Mouse (Mus musculus) MEL (cell line): ENCODE results near the gene Homer1.

Source experiments
- CHD2 ChIP-seq: IDR thresholded peaks from 2 replicates; pipeline ENCODE4 v1.6.1; 2011; ENCODE audit warnings: low read length, improper control_type of control experiment
- CTCF ChIP-seq, 3 experiments: IDR thresholded peaks in 2 of 3; conservative IDR thresholded peaks in 1 of 3; 2 replicates each; pipeline ENCODE4 v1.5.1; 2011 to 2012; ENCODE audit warnings: low read length in 3 of 3, low read depth in 2 of 3, mild to moderate bottlenecking in 2 of 3, improper control_type of control experiment in 1 of 3, inconsistent platforms in 1 of 3, mixed read lengths in 1 of 3, moderate library complexity in 1 of 3; ENCODE audit not compliant: control insufficient read depth in 1 of 3, insufficient read depth in 1 of 3, poor library complexity in 1 of 3, severe bottlenecking in 1 of 3
- MAFK ChIP-seq: IDR thresholded peaks from 2 replicates; pipeline ENCODE4 v1.6.1; 2011; ENCODE audit warnings: low read depth, mild to moderate bottlenecking, low read length, improper control_type of control experiment, borderline replicate concordance
- MAX ChIP-seq: IDR thresholded peaks from 2 replicates; pipeline ENCODE4 v1.6.1; 2011; ENCODE audit warnings: low read length, improper control_type of control experiment
- POLR2A ChIP-seq, 2 experiments: IDR thresholded peaks; 2 replicates each; pipeline ENCODE4 v1.6.1; 2011 to 2012; ENCODE audit warnings: low read length in 2 of 2, mild to moderate bottlenecking in 2 of 2, control low read depth in 1 of 2, improper control_type of control experiment in 1 of 2, low read depth in 1 of 2, moderate library complexity in 1 of 2; ENCODE audit not compliant: control insufficient read depth in 1 of 2, insufficient read depth in 1 of 2, poor library complexity in 1 of 2

DNA sequence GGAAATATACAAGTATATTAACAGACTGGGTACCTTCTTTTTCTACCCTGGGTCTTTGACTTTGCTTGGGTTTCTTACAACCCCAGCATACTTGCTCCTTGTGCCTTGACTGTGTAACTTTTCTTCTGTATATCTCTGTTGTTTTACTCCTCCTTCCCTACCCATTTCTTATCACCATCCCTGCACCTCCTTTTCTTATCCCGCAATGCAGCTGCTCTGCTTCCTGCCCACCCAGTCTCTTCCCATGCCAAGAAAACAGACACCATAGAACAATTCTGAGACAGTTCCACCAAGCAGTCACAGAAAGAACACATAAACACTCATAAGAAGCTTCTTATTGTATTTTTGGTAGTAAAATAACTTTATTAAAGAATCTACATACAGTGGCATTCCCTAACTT is 81.9 kb downstream of the Homer1 start:
- no peak; a peak in 2 of 4 replicates for TF ChIP-seq POLR2A (IDR thresholded peaks at IDR 0.05; ENCODE audit: control insufficient read depth in 1 of 2, insufficient read depth in 1 of 2, low read depth in 1 of 2, low read length in 2 of 2, poor library complexity in 1 of 2)
- TF ChIP-seq MAX, result no peak
- no peak for TF ChIP-seq CTCF (IDR thresholded peaks at IDR 0.05 in 2 of 3, conservative IDR thresholded peaks at IDR 0.05 in 1 of 3; ENCODE audit: control insufficient read depth in 1 of 3, insufficient read depth in 1 of 3, low read depth in 2 of 3, low read length in 3 of 3, poor library complexity in 1 of 3, severe bottlenecking in 1 of 3)
- no peak for TF ChIP-seq CHD2
- TF ChIP-seq MAFK, result no peak; the same call in 1 of the 2 replicates
